Mouse (Mus musculus) CH12F3 (cell line): ENCODE results near the gene Rxfp1.

Experiments
- in situ Hi-C: fragments of 300-500 bp; cut with MboI; formaldehyde crosslinking; loops from 2 replicates; pipeline ENCODE4 v1.14.3; 2020; ENCODE audit warnings: low sequenced_read_pairs

Rxfp1 gene

GRCm38 (mm10) chr3:79673082-79673481, 64.6 kb downstream of the Rxfp1 start:
- in situ Hi-C loops, result no loop called here

- in situ Hi-C loops, result no loop called here
These were observed 65.5 kb downstream of the Rxfp1 start for GRCm38 (mm10) chr3:79672188-79672587.

GRCm38 (mm10) chr3:79670556-79670955, 67.1 kb downstream of the Rxfp1 start:
- in situ Hi-C loops, result no loop called here

GRCm38 (mm10) chr3:79664787-79665408, 72.8 kb downstream of the Rxfp1 start:
- in situ Hi-C loops, result loop anchor here (5.0 kb wide), 1 partner anchor 147 kb away; no protein-coding TSS in a partner anchor

- in situ Hi-C loops, result no loop called here
These were observed 81.0 kb downstream of the Rxfp1 start for GRCm38 (mm10) chr3:79656682-79657081.

GRCm38 (mm10) chr3:79652129-79652528, 85.6 kb downstream of the Rxfp1 start:
- in situ Hi-C loops, result no loop called here

GRCm38 (mm10) chr3:79629416-79629730, 108.3 kb downstream of the Rxfp1 start, which contains the start of gene Etfdh:
TSS of gene Etfdh (minus strand) at chr3:79629500.
- in situ Hi-C loops, result no loop called here

- in situ Hi-C loops, result no loop called here
These were observed 108.9 kb downstream of the Rxfp1 start, which contains the start of gene 4930579G24Rik for GRCm38 (mm10) chr3:79628561-79629415. TSS of gene 4930579G24Rik (plus strand) at chr3:79629079.

- in situ Hi-C loops, result no loop called here
These were observed 109.5 kb downstream of the Rxfp1 start for GRCm38 (mm10) chr3:79628182-79628560.

- in situ Hi-C loops, result no loop called here
These were observed 110.0 kb downstream of the Rxfp1 start for GRCm38 (mm10) chr3:79627484-79628181.

- in situ Hi-C loops, result no loop called here
These were observed 127.8 kb downstream of the Rxfp1 start for GRCm38 (mm10) chr3:79609886-79610285.

GRCm38 (mm10) chr3:79595468-79595867, 142.2 kb downstream of the Rxfp1 start:
- in situ Hi-C loops, result no loop called here

- in situ Hi-C loops, result no loop called here
These were observed 145.7 kb downstream of the Rxfp1 start for GRCm38 (mm10) chr3:79591793-79592471.
